Mouse (Mus musculus) forebrain, embryonic 12.5 days (tissue): ENCODE measurements around the gene Kcnh4. TPM values are rescaled to one million over a fixed set of nuclear protein-coding genes. Genes with fewer than 3 reads are reported as not detected.
"Not testable (repeated sequence)": the region's sequence is repeated elsewhere in the genome, so short reads cannot be mapped to it uniquely, and the experiment has no call there.

Source experiments
- ATAC-seq: fragments of 200-750 bp; cut with Nextera tagmentation; 2 replicates; pipeline ENCODE4 v1.8.0; 2017; ENCODE audit warnings: moderate TSS enrichment; ENCODE audit not compliant: low FRiP score
- H3K27ac ChIP-seq: fragments of 300-500 bp; sonication (generic); 2 replicates; pipeline ENCODE4 v1.5.1; 2016; ENCODE audit warnings: mild to moderate bottlenecking
- H3K27me3 ChIP-seq: fragments of 300-500 bp; sonication (generic); 2 replicates; pipeline ENCODE4 v1.6.1; 2016; ENCODE audit warnings: mild to moderate bottlenecking
- H3K36me3 ChIP-seq: fragments of 300-500 bp; sonication (generic); replicated peaks from 2 replicates; pipeline ENCODE4 v1.6.1; 2016; ENCODE audit warnings: mild to moderate bottlenecking
- H3K4me1 ChIP-seq: fragments of 300-500 bp; sonication (generic); 2 replicates; pipeline ENCODE4 v1.6.1; 2016
- H3K4me2 ChIP-seq: fragments of 300-500 bp; sonication (generic); 2 replicates; pipeline ENCODE4 v1.6.1; 2016; ENCODE audit warnings: mild to moderate bottlenecking, moderate library complexity
- H3K4me3 ChIP-seq: fragments of 300-500 bp; sonication (generic); replicated peaks from 2 replicates; pipeline ENCODE4 v1.5.1; 2016; ENCODE audit warnings: mild to moderate bottlenecking
- H3K9ac ChIP-seq: fragments of 300-500 bp; sonication (generic); 2 replicates; pipeline ENCODE4 v1.6.1; 2016; ENCODE audit warnings: mild to moderate bottlenecking
- H3K9me3 ChIP-seq: fragments of 300-500 bp; sonication (generic); 2 replicates; pipeline ENCODE4 v1.6.1; 2016
- WGBS: fragments of 180-500 bp; shearing (Covaris S2); methylation state at CpG from one replicate; pipeline ENCODE4 v1.1.7; 2016; 5-methylcytosine and 5-hydroxymethylcytosine counted together
- polyA plus RNA-seq: library from polyadenylated mRNA; unstranded; fragments of >200 nt; fragmentation: Nextera tagmentation; extraction: Ambion mirVana; gene quantifications from 2 replicates; pipeline ENCODE4 v1.2.1, GENCODE M21; 2016

The Kcnh4 gene
- 4.4 and 4.7 TPM in 2 replicates for polyA plus RNA-seq

GRCm38 (mm10) chr11:100759611-100760233 is at the start of gene Kcnh4:
Gene Kcnh4 (minus strand): TSS chr11:100759942.
- H3K4me2 ChIP-seq, result peak within 1 kb of the TSS; percentile 78
- no peaks in the 10 kb centered on the region for H3K9me3 ChIP-seq
- peak within 1 kb of the TSS; percentile 56 for H3K27ac ChIP-seq
- H3K9ac ChIP-seq, result peak within 1 kb of the TSS; percentile 63
- H3K27me3 ChIP-seq, result peaks cover 48% of the 10 kb centered on the region
- peak; percentile 55 for ATAC-seq
- H3K4me3 ChIP-seq, result peak within 1 kb of the TSS; percentile 50
- under 1% methylated on average over 50 of the region's 51 CpGs for WGBS
- H3K4me1 ChIP-seq, result peaks cover 27% of the 10 kb centered on the region
- H3K36me3 ChIP-seq, result no peaks in the 10 kb centered on the region

DNA sequence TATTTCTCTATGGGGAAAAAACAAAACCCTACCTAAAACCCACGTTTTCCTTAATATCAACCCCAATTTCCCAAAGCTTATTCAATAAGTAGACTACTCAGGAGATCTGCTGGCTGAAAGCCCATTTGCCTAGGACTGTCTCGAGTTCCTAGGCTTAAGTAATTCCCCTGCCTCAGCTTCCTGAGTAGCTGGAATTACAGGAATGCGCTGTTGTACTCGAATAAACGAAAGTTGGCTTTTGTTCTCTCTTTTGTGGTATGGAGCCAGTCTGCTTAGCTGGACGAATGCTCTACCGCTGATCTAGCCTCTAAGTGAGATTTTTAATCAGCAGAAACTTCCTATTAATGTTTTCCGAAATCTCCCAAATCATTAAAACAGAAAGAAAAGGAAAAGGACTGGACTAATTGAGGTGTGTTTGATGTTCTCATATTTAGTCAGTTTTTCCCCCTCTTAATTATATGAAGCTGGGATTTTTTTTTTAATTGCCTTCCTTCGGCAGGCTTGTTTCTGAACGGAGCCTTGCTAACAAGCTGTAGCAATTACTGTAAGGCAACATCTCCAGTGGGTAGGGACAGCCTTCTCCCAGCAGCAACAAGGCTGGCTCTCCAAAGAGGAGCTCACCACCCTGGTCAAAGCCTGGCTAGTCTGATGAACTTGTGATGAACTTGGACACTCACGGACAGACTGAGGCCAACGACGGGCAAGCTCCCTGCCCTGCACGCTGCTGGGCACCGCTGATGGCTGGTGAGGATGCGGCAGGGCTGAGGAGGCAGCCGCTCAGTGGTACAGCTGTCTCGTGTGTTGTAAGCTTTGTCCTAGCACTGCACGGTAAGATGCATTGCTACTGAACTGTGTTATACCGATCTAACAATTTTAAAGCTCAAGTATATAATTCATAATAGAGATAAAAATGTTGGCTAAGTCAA is 46.9 kb upstream of the Kcnh4 start:
- WGBS, result 57% methylated on average over 20 of the region's 20 CpGs
- Histone ChIP-seq H3K27ac (peak overlapping the region; percentile 65), H3K4me3 (no peak overlapping the region), H3K4me2 (no peak overlapping the region), H3K9ac (no peak overlapping the region), H3K36me3 (peaks cover 12% of the 10 kb centered on the region), H3K4me1 (peaks cover 3% of the 10 kb centered on the region; the same call in 1 of the 2 replicates), H3K9me3 (peaks cover 3% of the 10 kb centered on the region; the same call in 1 of the 2 replicates), H3K27me3 (no peaks in the 10 kb centered on the region)
- ATAC-seq, result no peak

DNA sequence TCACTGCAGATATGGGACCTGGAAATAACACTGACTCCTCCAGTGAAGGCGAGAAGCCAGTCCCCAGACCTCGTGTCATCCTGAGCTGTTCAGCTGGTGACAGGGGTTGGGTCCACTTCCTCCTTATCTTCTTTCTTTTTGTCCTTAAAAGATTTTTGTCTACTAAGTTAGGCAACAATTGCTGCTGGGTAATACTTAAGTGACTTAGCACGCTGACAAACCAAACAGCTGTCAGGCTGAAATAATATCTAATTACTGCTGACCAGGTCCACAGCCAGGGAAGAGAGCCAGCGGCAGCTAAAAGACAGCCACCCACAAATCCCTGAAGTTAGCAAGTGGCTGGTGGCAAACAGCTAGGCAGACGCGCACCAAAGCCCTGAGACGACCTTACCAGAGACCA is 45.8 kb upstream of the Kcnh4 start:
- Histone ChIP-seq H3K36me3 (peaks cover 21% of the 10 kb centered on the region), H3K4me2 (no peak overlapping the region), H3K9ac (no peak overlapping the region), H3K4me3 (no peak overlapping the region), H3K27ac (no peak overlapping the region), H3K27me3 (no peaks in the 10 kb centered on the region), H3K9me3 (no peaks in the 10 kb centered on the region), H3K4me1 (peaks cover 3% of the 10 kb centered on the region; the same call in 1 of the 2 replicates)
- 85% methylated on average over 7 of the region's 7 CpGs for WGBS
- no peak for ATAC-seq

DNA sequence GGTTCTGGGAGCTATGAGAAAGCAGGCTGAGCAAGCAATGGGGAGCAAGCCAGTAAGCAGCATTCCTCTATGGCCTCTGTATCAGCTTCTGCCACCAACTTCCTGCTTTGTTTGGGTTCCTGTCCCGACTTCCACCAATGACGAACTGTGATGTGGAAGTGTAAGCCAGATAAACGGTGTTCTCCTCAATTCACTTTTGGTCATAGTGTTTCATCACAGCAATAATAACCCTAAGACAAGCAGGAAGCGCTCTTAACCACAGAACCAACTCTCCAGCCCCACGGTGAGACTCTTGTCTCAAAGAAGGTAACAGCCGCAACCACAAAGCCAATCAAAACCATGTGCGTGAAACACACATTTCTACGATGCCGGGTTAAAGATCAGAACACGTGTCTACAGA is 44.7 kb upstream of the Kcnh4 start:
- no peak overlapping the region for H3K9ac ChIP-seq
- WGBS, result 94% methylated on average over 10 of the region's 10 CpGs
- peaks cover 24% of the 10 kb centered on the region for H3K36me3 ChIP-seq
- H3K4me2 ChIP-seq, result no peak overlapping the region
- no peaks in the 10 kb centered on the region for H3K27me3 ChIP-seq
- no peak for ATAC-seq
- H3K4me1 ChIP-seq, result peaks cover 3% of the 10 kb centered on the region; the same call in 1 of the 2 replicates
- no peak overlapping the region for H3K4me3 ChIP-seq
- no peaks in the 10 kb centered on the region for H3K9me3 ChIP-seq
- H3K27ac ChIP-seq, result no peak overlapping the region

- no peak for ATAC-seq
- Histone ChIP-seq H3K4me1 (no peaks in the 10 kb centered on the region), H3K27ac (no peak overlapping the region), H3K36me3 (peaks cover 28% of the 10 kb centered on the region), H3K27me3 (no peaks in the 10 kb centered on the region), H3K4me2 (no peak overlapping the region), H3K4me3 (no peak overlapping the region), H3K9ac (no peak overlapping the region), H3K9me3 (no peaks in the 10 kb centered on the region)
- whole genome bisulfite sequencing, result 90% methylated on average over 5 of the region's 5 CpGs
Observed at GRCm38 (mm10) chr11:100799426-100799825, 39.7 kb upstream of the Kcnh4 start.

DNA sequence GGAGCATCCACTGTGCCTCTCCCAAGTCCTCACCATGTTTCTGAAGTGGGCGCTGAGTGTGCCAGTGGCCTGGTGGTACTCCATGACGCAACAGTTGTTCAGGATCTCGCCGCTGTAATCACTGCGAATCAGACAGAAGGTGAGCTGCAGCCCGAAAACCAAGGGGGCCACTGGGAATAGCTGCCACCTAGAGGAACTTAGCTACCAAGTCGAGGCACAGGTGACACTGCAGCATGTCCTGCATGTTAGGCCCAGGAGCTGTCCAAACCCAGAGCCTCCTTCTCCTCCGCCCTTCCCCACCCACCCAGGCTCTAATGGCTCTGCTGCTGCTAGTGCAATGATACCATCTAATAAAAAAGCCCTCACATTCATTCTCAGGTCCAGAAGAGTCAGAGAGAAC is 36.8 kb upstream of the Kcnh4 start:
- H3K9ac ChIP-seq, result no peak overlapping the region
- WGBS, result 67% methylated on average over 8 of the region's 8 CpGs
- no peak for ATAC-seq

GRCm38 (mm10) chr11:100795386-100795785 is 35.6 kb upstream of the Kcnh4 start:
- no peak for ATAC-seq

More for the DNA sequence above, 36.8 kb upstream of the Kcnh4 start:
- Histone ChIP-seq H3K27ac (no peak overlapping the region), H3K9me3 (no peaks in the 10 kb centered on the region), H3K36me3 (peaks cover 19% of the 10 kb centered on the region), H3K4me2 (no peak overlapping the region), H3K27me3 (no peaks in the 10 kb centered on the region), H3K4me1 (no peaks in the 10 kb centered on the region), H3K4me3 (no peak overlapping the region)

GRCm38 (mm10) chr11:100791457-100792049 is 31.8 kb upstream of the Kcnh4 start:
- Histone ChIP-seq H3K27me3 (no peaks in the 10 kb centered on the region), H3K27ac (no peak overlapping the region), H3K4me2 (no peak overlapping the region), H3K9me3 (no peaks in the 10 kb centered on the region), H3K36me3 (peaks cover 5% of the 10 kb centered on the region), H3K4me1 (no peaks in the 10 kb centered on the region), H3K4me3 (no peak overlapping the region), H3K9ac (no peak overlapping the region)
- WGBS, result 75% methylated on average over 2 of the region's 2 CpGs
- ATAC-seq, result no peak

More at GRCm38 (mm10) chr11:100795386-100795785, 35.6 kb upstream of the Kcnh4 start:
- Histone ChIP-seq H3K27me3 (no peaks in the 10 kb centered on the region), H3K4me2 (no peak overlapping the region), H3K36me3 (peaks cover 9% of the 10 kb centered on the region; the same call in 1 of the 2 replicates), H3K4me1 (no peaks in the 10 kb centered on the region), H3K27ac (no peak overlapping the region), H3K4me3 (no peak overlapping the region), H3K9ac (no peak overlapping the region), H3K9me3 (no peaks in the 10 kb centered on the region)
- WGBS, result 95% methylated on average over 2 of the region's 2 CpGs

- WGBS, result 86% methylated on average over 9 of the region's 9 CpGs
- H3K4me2 ChIP-seq, H3K9me3 ChIP-seq, ATAC-seq, H3K27me3 ChIP-seq, H3K4me1 ChIP-seq, H3K4me3 ChIP-seq, H3K9ac ChIP-seq, H3K27ac ChIP-seq, H3K36me3 ChIP-seq: not testable (repeated sequence)
Observed at GRCm38 (mm10) chr11:100790644-100791043, 30.9 kb upstream of the Kcnh4 start.

DNA sequence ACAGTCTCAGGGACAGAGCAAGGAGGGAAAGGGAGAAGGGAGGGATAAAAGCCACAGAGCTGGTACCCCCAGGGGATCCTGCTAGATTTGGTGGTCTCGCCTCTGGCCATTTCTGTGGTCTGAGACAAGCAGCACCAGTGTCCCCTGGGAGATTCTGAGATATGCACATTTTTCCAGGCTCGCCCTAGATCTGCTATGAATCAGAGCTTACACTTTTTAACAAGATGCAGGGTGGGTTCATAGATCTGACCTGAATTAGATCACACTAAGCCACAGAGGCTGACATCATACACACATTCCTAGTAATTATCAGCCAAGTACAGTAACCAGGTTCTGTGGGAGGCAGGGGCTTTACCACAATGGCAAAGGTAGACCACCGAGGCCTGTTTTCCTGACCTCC is 30.0 kb upstream of the Kcnh4 start:
- Histone ChIP-seq H3K27ac (no peak overlapping the region), H3K27me3 (no peaks in the 10 kb centered on the region), H3K9ac (no peak overlapping the region), H3K4me2 (no peak overlapping the region), H3K4me1 (no peaks in the 10 kb centered on the region), H3K9me3 (no peaks in the 10 kb centered on the region), H3K4me3 (no peak overlapping the region), H3K36me3 (peaks cover 4% of the 10 kb centered on the region; the same call in 1 of the 2 replicates)
- WGBS, result 82% methylated on average over 3 of the region's 3 CpGs
- no peak for ATAC-seq

DNA sequence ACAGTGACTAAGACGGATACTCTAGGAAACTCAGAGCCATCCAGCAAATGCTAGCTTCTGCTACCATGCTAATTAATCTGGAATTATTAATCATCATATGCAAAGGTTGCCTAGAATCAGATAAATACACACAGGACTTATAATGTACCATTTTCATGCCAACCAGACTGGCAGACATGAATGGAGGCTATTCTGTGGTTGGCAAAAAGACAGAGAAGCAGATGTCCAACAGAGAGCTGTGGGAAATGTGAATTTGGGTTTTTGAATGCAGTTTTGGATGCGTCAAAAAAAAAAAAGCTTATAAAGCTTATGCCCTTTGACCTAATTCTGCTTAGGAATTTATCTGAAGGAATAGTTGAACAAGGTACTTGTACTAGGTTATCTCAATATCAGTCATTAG is 26.0 kb upstream of the Kcnh4 start:
- no peak overlapping the region for H3K27ac ChIP-seq
- H3K27me3 ChIP-seq, result no peaks in the 10 kb centered on the region
- ATAC-seq, result no peak
- H3K36me3 ChIP-seq, result peaks cover 20% of the 10 kb centered on the region
- H3K4me1 ChIP-seq, result no peaks in the 10 kb centered on the region
- H3K4me2 ChIP-seq, result no peak overlapping the region
- whole genome bisulfite sequencing, result 95% methylated on average over 2 of the region's 2 CpGs
- H3K4me3 ChIP-seq, result no peak overlapping the region
- no peak overlapping the region for H3K9ac ChIP-seq
- no peaks in the 10 kb centered on the region for H3K9me3 ChIP-seq

- Histone ChIP-seq H3K4me3 (no peak overlapping the region), H3K27ac (no peak overlapping the region), H3K9me3 (no peaks in the 10 kb centered on the region), H3K27me3 (no peaks in the 10 kb centered on the region), H3K4me1 (no peaks in the 10 kb centered on the region), H3K9ac (no peak overlapping the region), H3K4me2 (no peak overlapping the region), H3K36me3 (peaks cover 20% of the 10 kb centered on the region)
- ATAC-seq, result no peak
- WGBS, result 87% methylated on average over 8 of the region's 8 CpGs
Observed at GRCm38 (mm10) chr11:100784286-100784685, 24.5 kb upstream of the Kcnh4 start.
